Mouse (Mus musculus): Measurements from ENCODE around the gene Ifrd2. TPM values are rescaled to one million over a fixed set of nuclear protein-coding genes. Genes with fewer than 3 reads are reported as not detected.
A peak's percentile ranks its signal among the peaks of the same experiment; 100 is the strongest.

Ifrd2 gene
- polyA plus RNA-seq (2016; fragmentation: Nextera tagmentation; extraction: Ambion mirVana), result 55.0 and 69.4 TPM in 2 replicates

GRCm38 (mm10) chr9:107586974-107587832, at the start of gene Ifrd2:
Ifrd2 (plus strand) TSS chr9:107587642.
- Histone ChIP-seq H3K4me1 (peaks cover 25% of the 10 kb centered on the region), H3K27me3 (ENCODE audit: low read depth, poor library complexity, severe bottlenecking) (no peaks in the 10 kb centered on the region), H3K9me3 (replicated peaks) (no peaks in the 10 kb centered on the region), H3K27ac (peak within 1 kb of the TSS; percentile 80), H3K36me3 (peaks cover 56% of the 10 kb centered on the region), H3K4me3 (peak within 1 kb of the TSS; percentile 70)
- peak; percentile 91 for DNase-seq (ENCODE audit: low spot score)
- 15% methylated on average over 46 of the region's 46 CpGs for WGBS

GRCm38 (mm10) chr9:107538231-107538630, 49.2 kb upstream of the Ifrd2 start:
- Histone ChIP-seq H3K4me3 (no peak overlapping the region), H3K27me3 (ENCODE audit: low read depth, poor library complexity, severe bottlenecking) (no peaks in the 10 kb centered on the region), H3K9me3 (replicated peaks) (no peaks in the 10 kb centered on the region), H3K4me1 (peaks cover 57% of the 10 kb centered on the region), H3K36me3 (peaks cover 41% of the 10 kb centered on the region), H3K27ac (no peak overlapping the region)
- 94% methylated on average over 7 of the region's 7 CpGs for WGBS
- DNase-seq (ENCODE audit: low spot score), result no peak

- H3K4me3 ChIP-seq, result no peak overlapping the region
- H3K36me3 ChIP-seq, result peaks cover 46% of the 10 kb centered on the region
- H3K27ac ChIP-seq, result no peak overlapping the region
- peaks cover 59% of the 10 kb centered on the region for H3K4me1 ChIP-seq
- H3K9me3 ChIP-seq (replicated peaks), result no peaks in the 10 kb centered on the region
- H3K27me3 ChIP-seq (ENCODE audit: low read depth, poor library complexity, severe bottlenecking), result no peaks in the 10 kb centered on the region
- 89% methylated on average over 3 of the region's 3 CpGs for WGBS
- DNase-seq (ENCODE audit: low spot score), result no peak
These were observed 48.7 kb upstream of the Ifrd2 start for GRCm38 (mm10) chr9:107538711-107539110.

GRCm38 (mm10) chr9:107539940-107540339, 47.5 kb upstream of the Ifrd2 start:
- peaks cover 58% of the 10 kb centered on the region for H3K36me3 ChIP-seq

GRCm38 (mm10) chr9:107540420-107540819, 47.0 kb upstream of the Ifrd2 start:
- Histone ChIP-seq H3K9me3 (replicated peaks) (no peaks in the 10 kb centered on the region), H3K27ac (no peak overlapping the region), H3K4me1 (peaks cover 49% of the 10 kb centered on the region), H3K36me3 (peaks cover 63% of the 10 kb centered on the region), H3K27me3 (ENCODE audit: low read depth, poor library complexity, severe bottlenecking) (no peaks in the 10 kb centered on the region), H3K4me3 (0 out of 2 replicates have a peak overlapping the region, but pooled peaks have one; percentile 68)
- DNase-seq (ENCODE audit: low spot score), result no peak
- 76% methylated on average over 4 of the region's 4 CpGs for whole genome bisulfite sequencing

More at GRCm38 (mm10) chr9:107539940-107540339, 47.5 kb upstream of the Ifrd2 start:
- no peaks in the 10 kb centered on the region for H3K27me3 ChIP-seq (ENCODE audit: low read depth, poor library complexity, severe bottlenecking)
- H3K27ac ChIP-seq, result no peak overlapping the region
- H3K9me3 ChIP-seq (replicated peaks), result no peaks in the 10 kb centered on the region
- 89% methylated on average over 8 of the region's 8 CpGs for WGBS
- no peak for DNase-seq (ENCODE audit: low spot score)
- H3K4me1 ChIP-seq, result peaks cover 51% of the 10 kb centered on the region
- no peak overlapping the region for H3K4me3 ChIP-seq

GRCm38 (mm10) chr9:107541005-107541404, 46.4 kb upstream of the Ifrd2 start:
- Histone ChIP-seq H3K4me3 (peak overlapping the region; percentile 68), H3K36me3 (peaks cover 63% of the 10 kb centered on the region), H3K9me3 (replicated peaks) (no peaks in the 10 kb centered on the region), H3K27me3 (ENCODE audit: low read depth, poor library complexity, severe bottlenecking) (no peaks in the 10 kb centered on the region), H3K4me1 (peaks cover 48% of the 10 kb centered on the region), H3K27ac (no peak overlapping the region)
- no peak for DNase-seq (ENCODE audit: low spot score)
- 32% methylated on average over 10 of the region's 10 CpGs for WGBS

GRCm38 (mm10) chr9:107541474-107542351, 45.7 kb upstream of the Ifrd2 start, which contains the start of the genes Cyb561d2 and Nprl2:
Cyb561d2 (minus strand) TSS chr9:107542193.
Nprl2 (plus strand) TSS chr9:107542226.
- Histone ChIP-seq H3K9me3 (replicated peaks) (no peaks in the 10 kb centered on the region), H3K27me3 (ENCODE audit: low read depth, poor library complexity, severe bottlenecking) (no peaks in the 10 kb centered on the region), H3K4me1 (peaks cover 48% of the 10 kb centered on the region), H3K27ac (peak within 1 kb of the TSS; percentile 75), H3K4me3 (peak within 1 kb of the TSS; percentile 68), H3K36me3 (peaks cover 60% of the 10 kb centered on the region)
- peak; percentile 96 for DNase-seq (ENCODE audit: low spot score)
- WGBS, result under 1% methylated on average over 46 of the region's 46 CpGs

GRCm38 (mm10) chr9:107542352-107542686, 45.1 kb upstream of the Ifrd2 start:
- whole genome bisulfite sequencing, result under 1% methylated on average over 11 of the region's 11 CpGs
- Histone ChIP-seq H3K9me3 (replicated peaks) (no peaks in the 10 kb centered on the region), H3K4me3 (peak overlapping the region; percentile 68), H3K27ac (peak overlapping the region; percentile 75), H3K27me3 (ENCODE audit: low read depth, poor library complexity, severe bottlenecking) (no peaks in the 10 kb centered on the region), H3K4me1 (peaks cover 48% of the 10 kb centered on the region), H3K36me3 (peaks cover 54% of the 10 kb centered on the region)
- no peak for DNase-seq (ENCODE audit: low spot score)

GRCm38 (mm10) chr9:107542721-107543120, 44.7 kb upstream of the Ifrd2 start:
- 50% methylated on average over 8 of the region's 8 CpGs for WGBS
- no peak for DNase-seq (ENCODE audit: low spot score)
- peak overlapping the region; percentile 75; the same call in 1 of the 2 replicates for H3K27ac ChIP-seq
- peaks cover 51% of the 10 kb centered on the region for H3K4me1 ChIP-seq
- H3K9me3 ChIP-seq (replicated peaks), result no peaks in the 10 kb centered on the region
- peaks cover 50% of the 10 kb centered on the region for H3K36me3 ChIP-seq
- H3K27me3 ChIP-seq (ENCODE audit: low read depth, poor library complexity, severe bottlenecking), result 0 out of 2 replicates have a peak, but pooled peaks cover 2% of the 10 kb centered on the region
- peak overlapping the region; percentile 68 for H3K4me3 ChIP-seq

GRCm38 (mm10) chr9:107543299-107543698, 44.1 kb upstream of the Ifrd2 start:
- peaks cover 7% of the 10 kb centered on the region for H3K27me3 ChIP-seq (ENCODE audit: low read depth, poor library complexity, severe bottlenecking)
- DNase-seq (ENCODE audit: low spot score), result no peak
- H3K27ac ChIP-seq, result no peak overlapping the region
- peaks cover 53% of the 10 kb centered on the region for H3K4me1 ChIP-seq
- H3K4me3 ChIP-seq, result peak overlapping the region; percentile 68; the same call in 1 of the 2 replicates
- peaks cover 44% of the 10 kb centered on the region for H3K36me3 ChIP-seq
- H3K9me3 ChIP-seq (replicated peaks), result no peaks in the 10 kb centered on the region
- WGBS, result 88% methylated on average over 11 of the region's 11 CpGs

- no peaks in the 10 kb centered on the region for H3K9me3 ChIP-seq (replicated peaks)
- DNase-seq (ENCODE audit: low spot score), result no peak
- H3K4me3 ChIP-seq, result no peak overlapping the region
- H3K36me3 ChIP-seq, result peaks cover 35% of the 10 kb centered on the region
- no peak overlapping the region for H3K27ac ChIP-seq
- H3K4me1 ChIP-seq, result peaks cover 53% of the 10 kb centered on the region
- 97% methylated on average over 17 of the region's 17 CpGs for WGBS
- peaks cover 15% of the 10 kb centered on the region for H3K27me3 ChIP-seq (ENCODE audit: low read depth, poor library complexity, severe bottlenecking)
These were observed 43.2 kb upstream of the Ifrd2 start for GRCm38 (mm10) chr9:107544196-107544700.

GRCm38 (mm10) chr9:107544729-107545128, 42.7 kb upstream of the Ifrd2 start:
- 97% methylated on average over 12 of the region's 12 CpGs for WGBS
- peaks cover 58% of the 10 kb centered on the region for H3K4me1 ChIP-seq
- no peaks in the 10 kb centered on the region for H3K9me3 ChIP-seq (replicated peaks)
- H3K4me3 ChIP-seq, result no peak overlapping the region
- H3K27ac ChIP-seq, result no peak overlapping the region
- peaks cover 20% of the 10 kb centered on the region for H3K27me3 ChIP-seq (ENCODE audit: low read depth, poor library complexity, severe bottlenecking)
- no peak for DNase-seq (ENCODE audit: low spot score)
- H3K36me3 ChIP-seq, result peaks cover 30% of the 10 kb centered on the region

All from limb, embryonic 10.5 days (tissue).